Mouse (Mus musculus): ENCODE data around the gene Hs2st1. TPM values are rescaled to one million over a fixed set of nuclear protein-coding genes. Genes with fewer than 3 reads are reported as not detected.

Hs2st1 gene
- polyA plus RNA-seq, 1 experiment from 2014 or later, result 13.7 TPM

DNA sequence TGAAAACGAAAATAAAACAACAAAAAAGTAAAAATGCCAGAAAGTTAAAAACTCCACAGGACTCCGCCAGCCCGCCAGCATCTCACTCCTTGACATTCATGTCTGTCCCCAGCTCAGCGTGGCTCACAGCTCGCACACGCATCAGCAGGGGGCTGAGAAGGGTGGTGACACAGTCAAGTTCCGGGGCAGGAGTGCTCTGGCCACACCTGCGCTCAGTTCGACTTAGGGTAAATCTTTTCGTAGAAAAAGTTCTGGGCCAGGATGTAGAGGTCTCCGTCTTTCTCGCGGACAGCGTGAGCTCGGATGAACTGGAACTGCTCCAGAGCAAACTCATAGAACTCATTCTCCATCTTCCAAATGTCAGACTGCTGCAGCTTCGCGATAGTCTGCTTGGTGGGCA, 135.7 kb downstream of the Hs2st1 start:
- 95% methylated on average over 17 of the region's 17 CpGs for WGBS
- H3K9me3 ChIP-seq, result no peaks in the 10 kb centered on the region
- H3K27me3 ChIP-seq (ENCODE audit: poor library complexity, severe bottlenecking), result no peaks in the 10 kb centered on the region

DNA sequence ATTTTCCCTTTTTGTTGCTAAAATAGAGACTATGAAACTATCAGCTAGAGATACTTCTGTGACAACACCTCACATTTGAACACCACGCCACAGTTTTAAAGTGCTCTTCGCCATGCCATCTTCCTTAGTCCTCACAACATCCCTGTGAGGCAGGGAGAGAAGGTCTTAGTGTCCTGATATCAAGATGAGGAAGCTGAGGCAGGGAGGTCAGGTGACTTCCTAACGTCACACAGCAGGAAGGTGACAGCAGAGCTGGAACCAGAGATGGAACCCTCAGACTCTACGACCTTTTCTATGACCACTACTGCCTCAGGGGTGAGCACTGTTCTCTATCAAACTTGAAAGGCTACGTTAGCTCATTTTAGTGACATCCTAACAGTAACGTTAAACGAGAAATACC, 136.9 kb downstream of the Hs2st1 start:
- peaks cover 38% of the 10 kb centered on the region for H3K36me3 ChIP-seq (replicated peaks)
- H3K4me1 ChIP-seq, result 0 out of 2 replicates have a peak, but pooled peaks cover 6% of the 10 kb centered on the region
- WGBS, result 92% methylated on average over 7 of the region's 7 CpGs
- no peak overlapping the region for H3K4me3 ChIP-seq
- no peak for DNase-seq (ENCODE audit: extremely low spot score, low spot score)
- no peaks in the 10 kb centered on the region for H3K9me3 ChIP-seq
- H3K27me3 ChIP-seq (ENCODE audit: poor library complexity, severe bottlenecking), result no peaks in the 10 kb centered on the region
- no peak overlapping the region for H3K27ac ChIP-seq

More for the DNA sequence above, 135.7 kb downstream of the Hs2st1 start:
- Histone ChIP-seq H3K27ac (no peak overlapping the region), H3K36me3 (replicated peaks) (peaks cover 39% of the 10 kb centered on the region), H3K4me3 (no peak overlapping the region), H3K4me1 (0 out of 2 replicates have a peak, but pooled peaks cover 2% of the 10 kb centered on the region)
- DNase-seq (ENCODE audit: extremely low spot score, low spot score), result no peak

DNA sequence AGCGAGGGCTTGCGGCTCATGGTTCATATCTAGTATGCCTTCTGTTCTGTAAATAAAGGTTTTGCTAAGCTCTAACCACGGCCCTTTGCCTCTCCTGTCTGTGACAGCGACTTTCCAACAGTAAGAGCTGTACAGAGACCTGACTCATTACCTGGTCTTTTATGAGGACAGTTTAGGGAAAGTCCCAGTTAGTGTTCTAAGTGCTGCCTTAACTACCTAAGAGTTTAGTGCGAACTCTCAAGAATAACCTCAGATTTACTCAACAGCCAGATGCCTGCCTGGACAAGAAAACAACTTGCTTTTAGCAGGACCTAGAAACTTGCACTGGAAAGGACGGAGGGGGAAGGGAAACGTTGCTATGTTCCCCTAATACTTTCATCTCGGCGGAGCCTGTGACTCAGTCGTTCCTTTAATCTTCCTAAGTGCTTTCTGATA, 137.8 kb downstream of the Hs2st1 start:
- Histone ChIP-seq H3K36me3 (replicated peaks) (peaks cover 33% of the 10 kb centered on the region), H3K27ac (no peak overlapping the region), H3K4me1 (0 out of 2 replicates have a peak, but pooled peaks cover 6% of the 10 kb centered on the region), H3K27me3 (ENCODE audit: poor library complexity, severe bottlenecking) (no peaks in the 10 kb centered on the region), H3K9me3 (no peaks in the 10 kb centered on the region), H3K4me3 (no peak overlapping the region)
- 90% methylated on average over 10 of the region's 10 CpGs for WGBS
- DNase-seq (ENCODE audit: extremely low spot score, low spot score), result no peak

DNA sequence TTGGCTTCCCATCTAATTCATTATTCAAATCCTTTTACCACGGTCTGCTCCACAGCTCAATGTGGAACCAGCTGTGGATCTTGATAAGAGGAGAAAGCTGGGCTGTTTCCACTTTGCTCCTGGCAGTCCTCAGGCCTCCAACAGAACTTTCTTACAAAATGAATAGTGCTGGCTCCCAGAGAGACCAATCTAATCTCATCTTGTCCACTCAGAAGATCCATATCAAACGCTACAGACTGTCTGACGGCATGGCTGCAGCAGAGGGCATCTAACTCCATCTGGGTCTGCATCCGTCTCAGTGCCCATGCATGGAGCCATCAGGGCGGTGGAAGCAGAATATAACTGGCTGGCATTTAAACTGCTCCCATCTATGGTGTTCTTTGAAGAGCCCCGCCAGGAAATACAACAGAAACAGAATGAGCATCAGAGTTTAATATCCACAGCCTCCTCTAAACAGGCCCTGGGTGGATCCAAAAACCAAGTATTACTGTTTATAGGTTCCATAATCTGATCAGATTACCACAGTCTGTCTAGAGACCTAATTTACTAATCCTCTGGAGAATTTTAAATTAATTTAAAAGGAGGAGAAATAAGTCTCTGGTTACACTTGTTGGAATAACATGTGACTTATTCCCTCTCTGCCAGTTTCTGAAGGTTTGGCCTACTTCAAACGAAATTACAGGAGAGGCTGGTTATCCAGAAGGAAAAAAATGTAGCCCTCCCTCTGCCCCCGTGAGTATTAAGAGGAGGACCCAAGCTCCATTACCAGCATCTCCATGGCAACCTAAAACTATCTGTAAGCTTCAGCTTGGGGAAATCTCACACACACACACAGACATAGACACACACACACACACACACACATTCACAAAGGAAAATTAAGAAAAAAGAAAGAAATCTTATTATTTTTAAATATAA, 141.2 kb downstream of the Hs2st1 start:
- H3K4me1 ChIP-seq, result 0 out of 2 replicates have a peak, but pooled peaks cover 6% of the 10 kb centered on the region
- no peaks in the 10 kb centered on the region for H3K9me3 ChIP-seq
- no peak overlapping the region for H3K4me3 ChIP-seq
- no peak overlapping the region for H3K27ac ChIP-seq
- no peak for DNase-seq (ENCODE audit: extremely low spot score, low spot score)
- no peaks in the 10 kb centered on the region for H3K27me3 ChIP-seq (ENCODE audit: poor library complexity, severe bottlenecking)
- peaks cover 22% of the 10 kb centered on the region for H3K36me3 ChIP-seq (replicated peaks)
- 79% methylated on average over 8 of the region's 8 CpGs for WGBS

DNA sequence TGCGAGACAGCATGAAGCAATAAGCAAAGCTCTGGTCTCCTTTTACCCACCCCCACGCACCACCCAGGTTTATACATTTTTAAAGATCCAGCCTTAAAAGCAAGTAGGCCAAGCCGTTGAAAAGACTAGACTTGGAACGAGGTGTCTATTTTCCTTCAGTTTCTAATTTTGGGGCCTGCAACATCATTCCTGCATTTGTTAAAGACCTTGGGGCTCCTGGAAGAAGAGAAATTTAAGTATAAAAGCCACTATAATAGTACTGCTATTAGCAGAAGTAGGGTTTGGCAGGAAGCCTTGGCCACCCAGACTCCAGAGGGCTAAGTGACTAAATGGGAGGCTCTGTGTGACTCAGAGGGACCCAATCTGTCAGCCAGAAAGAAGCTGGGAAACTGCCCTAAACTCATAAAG, 144.9 kb downstream of the Hs2st1 start:
- Histone ChIP-seq H3K36me3 (replicated peaks) (peaks cover 15% of the 10 kb centered on the region; the same call in 1 of the 2 replicates), H3K27me3 (ENCODE audit: poor library complexity, severe bottlenecking) (no peaks in the 10 kb centered on the region), H3K27ac (no peak overlapping the region), H3K4me3 (no peak overlapping the region), H3K4me1 (peaks cover 19% of the 10 kb centered on the region), H3K9me3 (no peaks in the 10 kb centered on the region)
- no peak for DNase-seq (ENCODE audit: extremely low spot score, low spot score)
- WGBS, result 92% methylated on average over 4 of the region's 4 CpGs

DNA sequence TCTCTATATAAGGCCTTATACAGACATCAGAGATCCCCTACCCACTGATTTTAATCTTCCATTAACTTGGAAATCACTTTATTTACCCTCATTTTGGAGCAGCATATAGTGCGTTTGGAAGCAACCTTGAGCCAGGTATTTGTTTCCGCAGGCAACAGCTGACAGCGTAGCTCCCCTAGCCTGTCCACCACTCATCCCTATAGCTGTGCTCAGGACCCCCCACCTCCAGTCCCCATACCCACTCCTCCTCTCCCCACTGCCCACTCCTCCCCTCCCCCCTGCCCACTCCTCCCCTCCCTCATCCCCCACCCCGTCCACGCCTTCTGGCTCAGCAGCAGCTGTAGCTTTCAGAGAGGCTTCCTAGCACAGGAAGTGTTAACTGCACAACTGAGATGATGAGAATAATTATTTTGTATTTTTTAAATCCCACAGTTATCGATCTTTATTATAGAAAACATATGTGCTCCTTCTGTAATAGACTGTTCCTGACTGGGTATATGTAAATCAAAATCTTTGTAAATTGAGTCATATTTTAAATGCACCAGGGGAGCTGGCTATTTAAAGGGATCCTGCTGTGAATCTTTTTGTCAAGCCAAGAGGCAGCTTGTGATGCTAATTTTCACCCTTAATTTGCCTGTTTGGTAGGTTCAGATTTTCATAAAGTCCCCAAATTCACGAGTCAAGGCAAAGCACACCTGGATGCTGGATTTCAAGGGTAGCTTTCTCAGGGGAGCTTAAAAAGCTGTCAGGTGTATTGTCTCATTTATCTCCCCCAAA, 148.4 kb downstream of the Hs2st1 start:
- no peaks in the 10 kb centered on the region for H3K27me3 ChIP-seq (ENCODE audit: poor library complexity, severe bottlenecking)
- H3K4me1 ChIP-seq, result peaks cover 14% of the 10 kb centered on the region
- no peak for DNase-seq (ENCODE audit: extremely low spot score, low spot score)
- 52% methylated on average over 7 of the region's 7 CpGs for WGBS
- no peak overlapping the region for H3K27ac ChIP-seq
- no peaks in the 10 kb centered on the region for H3K9me3 ChIP-seq
- peaks cover 3% of the 10 kb centered on the region; the same call in 1 of the 2 replicates for H3K36me3 ChIP-seq (replicated peaks)
- no peak overlapping the region for H3K4me3 ChIP-seq

DNA sequence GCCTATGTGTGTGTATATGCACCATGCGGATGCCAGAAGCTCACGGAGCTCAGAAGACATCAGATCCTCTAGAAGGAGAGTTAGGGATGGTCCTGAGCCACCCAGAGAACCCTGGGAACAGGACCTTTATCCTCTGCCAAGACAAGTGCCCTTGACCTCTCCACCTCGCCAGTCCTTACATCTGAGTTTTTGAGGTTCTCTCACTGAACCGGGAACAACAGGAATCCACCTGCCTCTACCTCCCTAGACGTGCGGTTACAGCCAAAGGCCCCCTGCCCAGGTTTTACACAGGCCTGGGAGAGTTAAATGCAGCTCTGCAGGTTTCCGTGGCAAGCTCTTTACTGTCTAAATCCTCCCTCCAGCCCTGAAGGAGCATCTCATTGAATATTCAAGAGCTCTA, 156.2 kb downstream of the Hs2st1 start:
- no peak for DNase-seq (ENCODE audit: extremely low spot score, low spot score)
- no peak overlapping the region for H3K4me3 ChIP-seq
- peaks cover 13% of the 10 kb centered on the region for H3K27me3 ChIP-seq (ENCODE audit: poor library complexity, severe bottlenecking)
- H3K4me1 ChIP-seq, result peaks cover 29% of the 10 kb centered on the region
- H3K36me3 ChIP-seq (replicated peaks), result no peaks in the 10 kb centered on the region
- 45% methylated on average over 7 of the region's 7 CpGs for WGBS
- H3K9me3 ChIP-seq, result peaks cover 5% of the 10 kb centered on the region; the same call in 1 of the 2 replicates
- H3K27ac ChIP-seq, result no peak overlapping the region

DNA sequence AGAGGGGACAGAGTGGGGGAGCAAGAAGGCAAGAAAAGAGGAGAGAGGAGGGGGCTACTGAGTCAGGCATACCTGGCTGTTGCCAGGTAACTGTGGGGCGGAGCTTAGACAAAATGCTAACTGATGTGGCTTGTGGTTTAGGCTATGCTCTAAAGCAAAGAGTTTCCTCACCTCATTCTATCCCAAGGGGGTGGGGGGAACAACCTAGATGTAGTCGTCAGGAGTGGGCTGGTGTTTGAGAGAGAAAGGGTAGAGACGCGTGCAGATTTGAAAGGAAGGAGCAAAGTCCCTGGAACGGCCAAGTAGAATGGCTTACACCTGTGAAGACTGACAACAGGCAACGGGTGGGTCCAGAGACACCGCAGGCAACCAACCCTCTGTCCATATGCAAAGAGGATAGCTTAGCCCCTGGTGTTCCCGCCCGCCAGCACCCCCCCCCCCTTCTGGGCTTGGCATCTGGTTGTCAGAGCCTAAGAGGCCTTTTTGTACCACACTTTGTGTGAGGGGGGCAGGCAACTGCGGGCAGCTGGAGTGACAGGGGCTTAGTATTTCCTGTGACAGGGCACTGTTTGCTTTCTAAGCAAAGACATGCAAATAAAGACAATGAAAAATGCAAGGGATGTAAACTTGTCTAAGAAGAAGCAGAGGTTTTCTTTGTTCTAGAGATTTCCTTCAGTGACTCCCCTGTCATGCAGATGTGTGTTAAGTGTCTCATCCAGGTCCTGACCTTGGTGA, 157.3 kb downstream of the Hs2st1 start:
- Histone ChIP-seq H3K27ac (peak overlapping the region; percentile 40), H3K27me3 (ENCODE audit: poor library complexity, severe bottlenecking) (peaks cover 15% of the 10 kb centered on the region), H3K4me3 (peak overlapping the region; percentile 28; the same call in 1 of the 2 replicates), H3K4me1 (peaks cover 29% of the 10 kb centered on the region), H3K9me3 (peaks cover 5% of the 10 kb centered on the region; the same call in 1 of the 2 replicates), H3K36me3 (replicated peaks) (no peaks in the 10 kb centered on the region)
- WGBS, result 0% methylated on average over 10 of the region's 10 CpGs
- peak; percentile 26 for DNase-seq (ENCODE audit: extremely low spot score, low spot score)

DNA sequence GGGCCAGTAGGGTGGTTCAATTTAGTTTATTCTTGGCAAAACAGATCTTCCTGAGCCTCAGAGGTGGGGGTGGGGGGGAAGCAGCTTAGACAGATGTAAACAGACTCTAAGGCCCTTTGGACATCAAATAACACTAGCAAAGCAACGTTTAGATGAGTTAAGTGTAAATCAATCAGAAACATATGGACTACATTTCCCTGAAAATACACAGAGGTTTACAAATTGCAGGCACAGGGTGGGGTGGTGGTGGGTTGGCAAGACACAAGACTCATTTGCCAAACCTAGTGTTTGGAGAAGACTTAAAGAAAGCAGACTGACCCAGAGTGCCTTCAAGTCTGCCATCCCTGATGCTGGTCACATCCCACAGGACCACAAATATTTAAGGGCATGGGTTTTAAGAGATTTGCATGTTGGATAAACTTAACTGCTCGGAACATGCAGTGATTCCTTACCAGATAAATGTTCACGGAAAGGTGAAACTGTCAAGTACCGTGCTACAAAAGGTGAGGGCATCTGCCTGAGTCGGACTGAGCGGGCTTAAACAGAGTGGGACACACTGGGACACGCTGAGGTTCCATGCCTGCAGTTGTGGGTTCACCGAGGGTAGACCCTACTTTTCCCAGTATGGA, 158.2 kb downstream of the Hs2st1 start:
- H3K36me3 ChIP-seq (replicated peaks), result no peaks in the 10 kb centered on the region
- DNase-seq (ENCODE audit: extremely low spot score, low spot score), result no peak
- H3K9me3 ChIP-seq, result peaks cover 5% of the 10 kb centered on the region; the same call in 1 of the 2 replicates
- no peak overlapping the region for H3K27ac ChIP-seq
- peaks cover 15% of the 10 kb centered on the region for H3K27me3 ChIP-seq (ENCODE audit: poor library complexity, severe bottlenecking)
- H3K4me1 ChIP-seq, result peaks cover 29% of the 10 kb centered on the region
- no peak overlapping the region for H3K4me3 ChIP-seq
- WGBS, result 8% methylated on average over 8 of the region's 8 CpGs

DNA sequence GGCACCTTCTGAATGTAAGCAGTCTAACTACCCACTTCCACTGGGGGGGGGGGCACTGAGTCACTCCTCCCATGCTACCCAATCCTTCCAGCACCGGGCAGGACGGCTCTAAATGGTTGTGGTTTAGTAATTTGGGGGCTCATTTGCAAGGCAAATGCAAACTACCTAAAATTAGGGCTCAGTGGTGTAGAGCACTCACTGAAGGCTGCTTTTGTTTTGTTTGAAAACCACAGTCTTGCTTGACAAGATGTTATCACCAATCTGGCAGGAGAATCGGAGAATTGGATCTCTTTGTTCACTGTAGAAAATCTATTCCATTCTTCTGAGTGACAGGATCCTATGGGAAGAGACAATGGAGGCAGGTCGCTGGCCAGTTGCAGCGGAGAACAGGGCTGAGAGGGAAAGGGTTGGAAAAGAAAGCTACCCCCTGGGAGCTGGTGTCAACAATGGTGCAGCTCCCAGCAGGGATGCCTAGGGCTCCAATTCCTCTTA, 158.9 kb downstream of the Hs2st1 start:
- WGBS, result 6% methylated on average over 5 of the region's 5 CpGs
- 0 out of 2 replicates have a peak overlapping the region, but pooled peaks have one; percentile 54 for H3K27ac ChIP-seq
- H3K4me3 ChIP-seq, result no peak overlapping the region
- H3K4me1 ChIP-seq, result peaks cover 29% of the 10 kb centered on the region
- peaks cover 15% of the 10 kb centered on the region for H3K27me3 ChIP-seq (ENCODE audit: poor library complexity, severe bottlenecking)
- H3K36me3 ChIP-seq (replicated peaks), result no peaks in the 10 kb centered on the region
- DNase-seq (ENCODE audit: extremely low spot score, low spot score), result no peak
- peaks cover 5% of the 10 kb centered on the region; the same call in 1 of the 2 replicates for H3K9me3 ChIP-seq

DNA sequence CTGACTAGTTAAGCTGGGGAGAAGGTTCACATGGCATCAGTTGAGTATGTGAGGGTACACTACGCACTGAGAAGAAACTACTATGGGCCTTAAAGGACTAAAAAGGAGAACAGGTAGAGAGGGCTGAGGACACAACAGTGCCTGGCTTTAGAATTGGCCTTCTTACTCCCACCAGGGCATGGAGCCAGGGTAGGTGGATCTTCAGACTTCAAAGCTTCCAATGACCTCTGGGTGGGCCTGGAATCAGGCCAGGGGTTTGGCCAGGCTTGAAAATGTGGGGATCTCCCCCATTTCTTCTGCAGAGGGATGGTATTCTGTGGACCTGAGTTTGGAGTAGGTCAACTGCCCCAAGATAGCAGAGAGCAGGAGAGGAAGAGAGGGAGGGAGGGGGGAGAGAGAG, 161.0 kb downstream of the Hs2st1 start:
- 97% methylated on average over 1 of the region's 1 CpGs for WGBS
- peaks cover 15% of the 10 kb centered on the region for H3K27me3 ChIP-seq (ENCODE audit: poor library complexity, severe bottlenecking)
- peaks cover 29% of the 10 kb centered on the region for H3K4me1 ChIP-seq
- H3K27ac ChIP-seq, result no peak overlapping the region
- H3K36me3 ChIP-seq (replicated peaks), result no peaks in the 10 kb centered on the region
- no peak for DNase-seq (ENCODE audit: extremely low spot score, low spot score)
- H3K9me3 ChIP-seq, result no peaks in the 10 kb centered on the region
- H3K4me3 ChIP-seq, result no peak overlapping the region

Measured in forebrain, embryonic 10.5 days (tissue).